Mouse (Mus musculus) liver, postnatal 0 days (tissue): ENCODE data around the gene Ndfip2. TPM values are rescaled to one million over a fixed set of nuclear protein-coding genes. Genes with fewer than 3 reads are reported as not detected.
A peak's percentile ranks its signal among the peaks of the same experiment; 100 is the strongest.

Experiments
- ATAC-seq: fragments of 200-750 bp; cut with Nextera tagmentation; 2 replicates; pipeline ENCODE4 v1.8.0; 2017; ENCODE audit warnings: mild to moderate bottlenecking, moderate library complexity
- DNase-seq: peaks from one replicate; pipeline ENCODE4 v3.0.0-alpha.2; 2016
- H3K27ac ChIP-seq: fragments of 300-500 bp; sonication (generic); 2 replicates; pipeline ENCODE4 v1.5.1; 2014; ENCODE audit warnings: antibody characterized with exemption, moderate library complexity, mild to moderate bottlenecking, low read depth
- H3K27me3 ChIP-seq: fragments of 300-500 bp; sonication (generic); 2 replicates; pipeline ENCODE4 v1.6.1; 2014; ENCODE audit warnings: low read length, control low read depth, mixed read lengths; ENCODE audit not compliant: insufficient read depth
- H3K36me3 ChIP-seq: fragments of 300-500 bp; sonication (generic); replicated peaks from 2 replicates; pipeline ENCODE4 v1.6.1; 2014; ENCODE audit warnings: mild to moderate bottlenecking, control low read depth, low read length, moderate library complexity, mixed read lengths; ENCODE audit not compliant: insufficient read depth
- H3K4me1 ChIP-seq: fragments of 300-500 bp; sonication (generic); 2 replicates; pipeline ENCODE4 v1.6.1; 2014; ENCODE audit warnings: antibody characterized with exemption, mild to moderate bottlenecking, control low read depth; ENCODE audit not compliant: insufficient read depth
- H3K4me2 ChIP-seq: fragments of 300-500 bp; sonication (generic); 2 replicates; pipeline ENCODE4 v1.6.1; 2014; ENCODE audit warnings: low read depth, mild to moderate bottlenecking, low read length, moderate library complexity, mixed read lengths
- H3K4me3 ChIP-seq: fragments of 300-500 bp; sonication (generic); 2 replicates; pipeline ENCODE4 v1.5.1; 2014; ENCODE audit warnings: low read depth, low read length
- H3K9ac ChIP-seq: fragments of 300-500 bp; sonication (generic); replicated peaks from 2 replicates; pipeline ENCODE4 v1.6.1; 2014; ENCODE audit warnings: mild to moderate bottlenecking, moderate library complexity
- H3K9me3 ChIP-seq: fragments of 300-500 bp; sonication (generic); 2 replicates; pipeline ENCODE4 v1.6.1; 2016; ENCODE audit warnings: mild to moderate bottlenecking, control low read depth, low read length, mixed read lengths
- CTCF ChIP-seq: sonication (generic); IDR thresholded peaks from 2 replicates; pipeline ENCODE4 v1.5.1; 2016; ENCODE audit warnings: antibody characterized with exemption, low read depth
- EP300 ChIP-seq: IDR thresholded peaks from 2 replicates; pipeline ENCODE4 v1.6.1; 2016; ENCODE audit warnings: antibody characterized with exemption, low read depth, mild to moderate bottlenecking
- WGBS: fragments of 180-500 bp; shearing (Covaris S2); extraction: QIAGEN DNeasy Blood & Tissue Kit; methylation state at CpG from one replicate; pipeline ENCODE4 v1.1.7; 2014; ENCODE audit not compliant: insufficient replicate concordance; 5-methylcytosine and 5-hydroxymethylcytosine counted together
- polyA plus RNA-seq: library from polyadenylated mRNA; unstranded; fragments of >200 nt; fragmentation: Nextera tagmentation; extraction: Ambion mirVana; gene quantifications from 2 replicates; pipeline ENCODE4 v1.2.1, GENCODE M21; 2015

The Ndfip2 gene
- polyA plus RNA-seq: 40.5 and 44.0 TPM in 2 replicates

DNA sequence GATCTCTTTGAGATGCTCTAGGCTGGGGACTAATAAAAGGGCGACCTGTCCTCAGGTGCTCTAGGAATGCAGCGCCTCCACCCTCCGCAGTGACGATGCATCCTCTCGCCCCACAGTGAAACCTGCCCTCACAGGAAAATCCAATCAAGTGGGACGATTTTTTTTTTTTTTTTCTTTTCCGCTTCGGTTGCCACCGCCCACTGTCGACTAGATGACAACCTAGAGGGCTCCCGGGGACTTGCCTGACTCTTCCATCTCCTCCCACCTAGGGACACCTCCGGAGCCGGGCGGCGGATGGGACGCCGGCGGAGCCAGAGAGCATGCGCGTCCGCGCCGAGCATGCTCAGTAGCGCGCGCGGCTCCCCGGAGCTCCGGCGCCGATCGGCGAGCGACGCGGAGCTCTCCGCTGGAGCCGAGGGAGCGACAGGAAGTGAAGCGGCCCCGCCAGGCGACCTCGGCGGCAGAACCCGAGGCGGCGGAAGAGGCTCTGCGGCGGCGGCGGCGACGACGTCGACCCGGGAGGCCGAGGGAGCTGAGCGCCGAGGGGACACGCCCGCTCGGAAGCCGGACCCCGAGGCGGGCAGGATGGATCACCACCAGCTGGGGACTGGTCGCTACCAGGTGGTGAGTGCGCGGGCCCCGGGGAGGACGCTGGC lies at the start of gene Ndfip2:
Gene Ndfip2 (plus strand): TSS at position 195 of the 656 bp plus-strand sequence.
- H3K4me1 ChIP-seq: peaks cover 4% of the 10 kb centered on the region; the same call in 1 of the 2 replicates
- H3K4me3 ChIP-seq: peak within 1 kb of the TSS; percentile 94
- WGBS: under 1% methylated on average over 56 of the region's 70 CpGs
- no peaks in the 10 kb centered on the region for H3K27me3 ChIP-seq
- H3K9ac ChIP-seq: peak within 1 kb of the TSS; percentile 90
- H3K27ac ChIP-seq: peak within 1 kb of the TSS; percentile 94
- H3K4me2 ChIP-seq: peak within 1 kb of the TSS; percentile 90
- DNase-seq: peak; percentile 87
- no peaks in the 10 kb centered on the region for H3K9me3 ChIP-seq
- no peaks in the 10 kb centered on the region for H3K36me3 ChIP-seq
- ATAC-seq: peak; percentile 93
- TF ChIP-seq EP300 (no peak), CTCF (no peak)

DNA sequence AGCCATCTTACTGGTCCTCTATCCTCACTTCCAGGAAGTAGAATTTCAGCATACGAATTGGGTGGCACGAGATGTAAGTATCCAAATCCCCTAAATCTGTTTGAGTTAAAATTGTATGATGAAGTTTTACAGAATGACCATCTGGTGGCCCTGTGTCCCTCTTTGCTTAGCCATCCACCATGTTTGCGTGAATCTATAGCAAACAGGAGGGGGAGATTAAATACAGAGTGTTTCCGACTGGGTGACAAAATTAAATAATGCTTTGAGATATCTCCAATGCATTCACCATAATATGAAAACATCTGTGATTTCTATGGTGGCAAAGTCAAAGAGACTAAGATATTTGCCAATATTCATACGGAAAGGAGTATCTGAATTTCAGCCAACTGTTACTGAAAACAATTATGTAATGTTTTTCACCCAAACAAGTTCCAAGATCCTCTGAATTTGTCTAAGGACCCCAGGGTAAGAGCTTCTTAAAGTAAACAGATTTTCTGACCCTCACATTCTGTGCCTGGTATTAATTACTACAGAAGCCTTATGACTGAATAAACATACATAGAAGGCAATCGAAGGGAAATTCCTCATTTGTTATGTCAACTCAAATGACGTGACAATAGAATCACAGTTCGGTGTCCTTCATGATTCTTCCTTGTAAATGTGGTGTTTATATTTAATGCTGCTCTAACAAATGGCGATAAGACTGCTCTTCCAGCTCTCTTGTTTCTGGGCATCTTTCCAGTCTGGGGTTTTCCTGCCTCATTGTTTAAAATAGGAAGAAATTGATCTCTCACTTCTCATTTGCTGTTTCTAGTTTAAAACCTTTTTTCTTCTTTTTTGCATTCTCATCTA lies 38.6 kb upstream of the Ndfip2 start:
- WGBS: 72% methylated on average over 9 of the region's 9 CpGs
- DNase-seq: no peak
- H3K27ac ChIP-seq: no peak overlapping the region
- H3K4me3 ChIP-seq: no peak overlapping the region
- no peaks in the 10 kb centered on the region for H3K27me3 ChIP-seq
- TF ChIP-seq CTCF (no peak), EP300 (no peak)
- ATAC-seq: no peak
- no peak overlapping the region for H3K4me2 ChIP-seq
- no peaks in the 10 kb centered on the region for H3K9me3 ChIP-seq
- no peaks in the 10 kb centered on the region for H3K36me3 ChIP-seq
- no peaks in the 10 kb centered on the region for H3K4me1 ChIP-seq
- H3K9ac ChIP-seq: no peak overlapping the region

GRCm38 (mm10) chr14:105222240-105222639 lies 36.1 kb upstream of the Ndfip2 start:
- H3K36me3 ChIP-seq: no peaks in the 10 kb centered on the region
- H3K4me1 ChIP-seq: no peaks in the 10 kb centered on the region
- no peak overlapping the region for H3K4me2 ChIP-seq
- ATAC-seq (no peak), DNase-seq (no peak)
- no peak overlapping the region for H3K27ac ChIP-seq
- H3K27me3 ChIP-seq: no peaks in the 10 kb centered on the region
- no peak overlapping the region for H3K4me3 ChIP-seq
- 68% methylated on average over 4 of the region's 4 CpGs for WGBS
- H3K9ac ChIP-seq: no peak overlapping the region
- no peak for TF ChIP-seq CTCF
- TF ChIP-seq EP300: no peak
- no peaks in the 10 kb centered on the region for H3K9me3 ChIP-seq

DNA sequence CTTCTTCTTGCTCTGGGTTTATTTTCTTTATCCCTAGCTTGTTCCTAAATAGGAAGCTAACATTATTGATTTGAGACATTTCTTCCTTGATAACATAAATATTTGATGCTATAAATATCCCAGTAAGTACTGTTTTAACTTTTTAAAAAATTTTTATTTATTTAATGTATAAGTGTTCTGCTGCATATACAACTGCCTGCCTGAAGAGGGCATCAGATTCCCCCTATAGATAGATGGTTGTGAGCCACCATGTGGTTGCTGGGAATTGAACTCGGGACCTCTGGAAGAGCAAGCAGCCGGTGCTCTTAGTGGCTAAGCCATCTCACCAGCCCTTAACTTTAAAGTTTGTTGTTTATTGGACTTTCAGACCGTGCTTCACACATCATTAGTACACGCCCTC lies 32.6 kb upstream of the Ndfip2 start:
- H3K4me1 ChIP-seq: no peaks in the 10 kb centered on the region
- 71% methylated on average over 4 of the region's 4 CpGs for WGBS
- H3K9ac ChIP-seq: no peak overlapping the region
- no peak overlapping the region for H3K27ac ChIP-seq
- ATAC-seq: no peak
- no peaks in the 10 kb centered on the region for H3K27me3 ChIP-seq
- H3K36me3 ChIP-seq: no peaks in the 10 kb centered on the region
- no peak overlapping the region for H3K4me2 ChIP-seq
- no peaks in the 10 kb centered on the region for H3K9me3 ChIP-seq
- TF ChIP-seq CTCF (peak; percentile 17; the same call in 1 of the 2 replicates), EP300 (no peak)
- no peak overlapping the region for H3K4me3 ChIP-seq
- no peak for DNase-seq

- peak; percentile 71 for ATAC-seq
- H3K4me2 ChIP-seq: no peak overlapping the region
- H3K9ac ChIP-seq: no peak overlapping the region
- H3K4me3 ChIP-seq: no peak overlapping the region
- H3K27me3 ChIP-seq: no peaks in the 10 kb centered on the region
- H3K4me1 ChIP-seq: no peaks in the 10 kb centered on the region
- DNase-seq: peak; percentile 46
- no peak overlapping the region for H3K27ac ChIP-seq
- TF ChIP-seq CTCF: peak; percentile 80
- no peak for TF ChIP-seq EP300
- 28% methylated on average over 6 of the region's 6 CpGs for WGBS
- H3K36me3 ChIP-seq: no peaks in the 10 kb centered on the region
- no peaks in the 10 kb centered on the region for H3K9me3 ChIP-seq
These were observed 26.0 kb upstream of the Ndfip2 start for GRCm38 (mm10) chr14:105232421-105232820.

DNA sequence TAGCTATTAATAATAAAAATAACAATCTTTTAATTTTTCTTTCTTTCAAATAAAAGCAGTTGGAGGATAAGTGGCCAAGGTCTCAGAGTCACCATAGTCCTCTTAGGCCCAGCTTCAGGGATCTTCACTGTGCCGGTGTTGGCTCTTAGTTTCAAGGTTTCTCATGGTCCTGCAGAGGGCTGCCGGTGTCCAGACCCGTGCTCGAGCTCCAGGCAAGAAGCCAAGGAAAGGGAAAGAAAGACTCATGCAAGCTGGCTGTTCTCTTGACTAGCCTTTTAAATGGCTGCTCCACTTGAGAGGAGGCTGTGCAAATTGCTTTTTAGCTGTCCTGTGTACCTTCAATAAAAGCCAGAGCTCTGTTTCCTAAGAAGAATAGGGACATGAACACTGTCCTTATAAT lies 21.8 kb upstream of the Ndfip2 start:
- Histone ChIP-seq H3K9ac (no peak overlapping the region), H3K36me3 (no peaks in the 10 kb centered on the region), H3K4me2 (no peak overlapping the region), H3K27ac (no peak overlapping the region), H3K27me3 (no peaks in the 10 kb centered on the region), H3K4me1 (no peaks in the 10 kb centered on the region), H3K4me3 (no peak overlapping the region), H3K9me3 (no peaks in the 10 kb centered on the region)
- ATAC-seq: no peak
- 62% methylated on average over 4 of the region's 4 CpGs for WGBS
- TF ChIP-seq EP300: no peak
- no peak for TF ChIP-seq CTCF
- no peak for DNase-seq
